Mouse (Mus musculus): ENCODE data around the gene Tmem100.

Tmem100 gene

GRCm38 (mm10) chr11:90029841-90030398 lies at the start of gene Tmem100:
Tmem100 (plus strand) TSS chr11:90030348.
- no peak for DNase-seq

GRCm38 (mm10) chr11:89982918-89983317 lies 47.2 kb upstream of the Tmem100 start:
- no peak for DNase-seq

GRCm38 (mm10) chr11:89984436-89984835 lies 45.7 kb upstream of the Tmem100 start:
- no peak for DNase-seq

DNA sequence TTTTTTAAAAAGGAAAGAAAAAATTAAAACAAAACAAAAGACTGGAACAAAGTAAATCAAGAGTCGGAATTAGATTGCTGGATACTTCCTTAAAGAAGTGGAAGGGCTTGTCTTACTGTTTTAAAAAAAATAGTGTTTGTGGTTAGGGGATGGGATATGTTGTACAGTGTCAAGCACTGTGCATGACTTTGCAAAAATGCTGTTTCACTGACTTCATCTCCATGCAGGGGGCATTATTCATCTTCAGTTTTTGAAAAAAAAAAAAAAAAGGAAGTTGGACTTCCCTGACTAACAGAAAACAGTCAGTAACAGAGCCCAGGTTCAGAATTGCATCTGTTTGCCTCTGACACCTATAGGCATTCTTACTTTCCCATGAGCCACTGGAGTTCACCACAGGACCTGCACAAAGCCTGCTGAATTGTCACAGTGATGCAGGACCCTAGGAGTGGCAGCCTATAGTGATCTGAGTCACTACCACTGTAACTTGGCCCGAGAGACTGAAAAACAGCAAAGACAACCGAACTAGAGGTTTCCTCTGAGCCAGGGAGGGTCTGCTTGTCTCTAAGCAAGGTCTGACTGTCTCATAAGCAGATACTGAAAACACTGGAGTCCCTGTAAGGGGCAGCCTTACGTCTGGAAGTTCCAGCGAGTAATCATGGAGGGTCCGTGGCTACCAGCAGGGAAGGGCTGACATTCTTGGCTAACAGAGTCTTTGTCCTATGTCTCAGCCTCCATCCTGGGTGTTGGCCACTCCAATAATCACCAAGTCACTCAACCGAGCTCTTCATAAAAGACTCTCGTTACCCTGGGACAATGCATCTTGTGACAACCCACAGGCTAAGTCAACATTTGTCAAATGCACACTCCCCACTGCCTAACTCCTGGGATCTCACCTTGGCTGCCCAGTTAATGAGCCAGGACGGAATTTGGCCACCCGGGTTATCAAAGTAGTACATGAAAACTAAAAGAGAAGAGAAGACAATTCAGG lies 44.7 kb upstream of the Tmem100 start:
- DNase-seq: no peak

DNA sequence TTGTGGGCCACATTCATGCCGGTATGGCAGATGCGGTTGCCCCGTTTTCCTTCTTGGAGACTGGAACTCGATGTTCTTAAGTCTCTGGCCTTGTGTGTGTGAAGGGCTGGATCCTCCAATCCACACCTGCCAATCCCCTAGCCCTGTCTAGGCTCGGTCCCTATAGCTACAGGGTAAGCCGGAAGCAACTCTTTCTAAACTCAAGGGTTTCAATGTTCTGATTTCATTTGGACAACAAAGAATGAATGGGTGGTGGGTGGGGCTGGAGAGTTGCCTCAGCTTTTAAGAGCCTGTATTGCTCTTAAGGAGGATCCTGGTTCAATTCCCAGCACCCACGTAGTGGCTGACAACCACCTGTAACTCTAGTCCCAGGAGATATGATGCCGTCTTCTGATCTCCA lies 43.6 kb upstream of the Tmem100 start:
- DNase-seq: no peak

DNA sequence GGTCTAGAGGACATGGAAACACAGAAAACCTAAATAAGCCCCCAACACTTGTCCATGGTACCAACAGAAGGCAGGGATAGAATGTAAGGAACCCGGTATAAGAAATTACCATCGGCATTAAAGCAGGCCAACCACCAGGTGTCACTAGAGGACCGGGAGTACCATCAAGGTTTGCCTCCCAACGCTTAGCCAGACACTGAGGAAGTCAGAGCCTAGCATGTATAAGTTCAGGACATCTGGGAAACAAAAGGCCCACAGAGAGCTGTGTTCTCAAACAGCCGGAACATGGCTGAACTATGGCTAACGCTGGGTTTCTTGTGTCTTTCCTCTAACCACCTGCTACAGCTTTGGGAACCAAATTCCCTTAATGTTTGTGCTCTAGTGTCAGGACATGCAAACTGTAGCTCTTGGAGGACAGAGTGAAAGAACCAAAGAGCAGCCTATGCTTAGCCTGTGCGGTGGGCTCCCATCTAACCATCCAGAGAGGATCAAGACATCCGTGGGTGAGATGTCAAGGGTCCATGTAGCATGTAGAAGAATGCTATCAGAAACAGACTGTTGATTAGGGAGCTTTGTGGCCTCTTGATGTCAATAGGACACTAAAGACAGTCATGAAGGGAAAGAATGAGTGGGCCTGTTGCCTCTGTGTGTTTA lies 41.1 kb upstream of the Tmem100 start:
- DNase-seq: peak; percentile 88 to 90

DNA sequence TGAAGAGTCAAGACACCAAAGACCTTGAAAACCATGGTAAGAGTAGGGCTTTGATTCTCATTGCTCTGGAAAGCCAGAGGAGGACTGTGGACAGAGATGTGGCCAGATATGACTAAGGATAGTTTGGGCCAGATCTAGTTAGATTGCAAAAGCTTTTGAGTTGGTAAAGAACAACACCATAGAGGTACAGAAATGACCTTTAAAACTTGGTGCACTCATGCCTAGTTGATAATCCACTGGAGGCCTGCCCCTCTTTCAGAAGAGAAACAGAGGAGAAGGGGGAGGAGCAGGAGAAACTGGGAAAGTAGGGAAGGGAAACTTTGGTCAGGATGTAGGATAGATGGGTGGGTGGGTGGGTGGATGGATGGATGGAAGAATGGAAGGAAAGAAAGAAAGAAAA lies 38.5 kb upstream of the Tmem100 start:
- DNase-seq: no peak

- DNase-seq: peak in 1 of 2 experiments; percentile 26
Observed at GRCm38 (mm10) chr11:89994706-89995105, 35.4 kb upstream of the Tmem100 start.

DNA sequence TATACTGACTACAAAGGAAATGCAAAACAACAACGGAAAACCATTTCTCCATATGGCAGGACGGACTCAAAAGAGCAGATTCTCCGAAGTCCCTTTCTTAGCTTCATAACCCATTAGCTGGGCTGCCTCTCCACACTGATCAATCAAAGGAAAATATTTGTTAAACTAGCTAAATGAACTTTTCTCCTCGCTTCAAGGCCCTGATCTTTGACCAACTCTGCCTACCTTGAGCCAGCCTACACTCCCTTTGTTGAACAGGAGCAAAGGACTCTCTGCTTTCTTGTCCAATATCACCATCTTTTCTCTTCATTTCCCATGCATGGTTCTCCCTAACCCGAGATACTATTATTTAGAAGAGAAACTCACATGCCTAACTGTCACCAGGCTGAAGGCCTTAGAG lies 34.6 kb upstream of the Tmem100 start:
- DNase-seq: no peak

GRCm38 (mm10) chr11:89996406-89996805 lies 33.7 kb upstream of the Tmem100 start:
- DNase-seq: no peak

- no peak for DNase-seq
Observed at GRCm38 (mm10) chr11:89996856-89997255, 33.3 kb upstream of the Tmem100 start.

- no peak for DNase-seq
Observed at GRCm38 (mm10) chr11:89998996-89999770, 31.0 kb upstream of the Tmem100 start.

DNA sequence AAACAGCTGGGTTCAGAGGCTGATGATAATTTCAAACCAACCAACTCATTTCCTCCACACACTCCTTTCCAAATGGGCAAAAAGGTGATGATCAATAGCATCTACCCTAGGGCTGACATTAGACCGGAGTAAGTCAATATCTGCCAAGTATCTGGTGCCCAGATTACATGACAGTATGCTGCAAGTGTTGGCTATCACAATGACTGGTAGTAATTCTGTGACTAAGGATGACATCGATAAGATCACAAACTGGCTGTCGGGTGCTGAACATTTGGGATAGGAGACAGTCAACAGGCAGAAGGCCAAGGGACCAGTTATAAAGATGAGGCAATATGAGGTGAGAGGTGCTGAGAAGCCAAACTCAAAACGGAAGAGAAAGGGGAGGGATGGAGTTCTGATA lies 29.5 kb upstream of the Tmem100 start:
- no peak for DNase-seq

DNA sequence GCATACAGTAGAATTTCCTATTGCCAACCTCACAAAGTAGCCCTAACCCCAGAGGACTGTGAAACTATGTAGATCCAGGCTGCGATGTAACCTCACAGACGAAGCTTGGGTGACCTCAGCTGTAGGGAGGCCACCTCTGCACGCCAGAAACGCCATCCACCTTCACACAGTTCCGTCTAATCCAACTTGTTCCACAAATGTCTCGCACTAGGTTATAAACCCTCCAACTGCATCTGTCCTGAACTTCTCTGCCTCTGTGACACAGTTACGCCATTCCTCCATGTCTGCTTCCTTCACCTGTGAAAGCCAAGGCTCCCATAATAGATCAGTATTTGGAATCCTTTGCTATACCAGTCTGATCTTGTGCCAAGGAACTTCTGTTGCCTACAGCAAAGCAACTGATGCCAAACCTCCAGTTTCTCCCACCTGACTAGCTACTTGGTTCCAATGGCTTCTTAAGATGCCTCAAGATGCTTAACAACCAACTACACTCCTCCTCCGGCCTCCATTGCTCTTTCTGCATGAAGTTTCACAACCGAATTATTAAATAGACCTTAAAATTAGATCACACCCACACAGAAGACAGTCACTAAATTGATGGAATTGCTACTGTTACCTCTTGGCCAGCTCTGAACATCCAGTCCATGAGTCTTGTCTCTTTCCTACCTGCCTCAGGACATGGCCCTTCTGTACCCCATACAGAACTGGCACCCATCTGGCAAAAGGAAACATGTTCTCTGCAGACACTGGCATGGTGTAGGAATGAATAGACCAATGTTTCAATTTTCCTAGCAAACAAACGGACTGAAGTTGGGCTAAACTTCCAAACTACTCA lies 28.5 kb upstream of the Tmem100 start:
- DNase-seq: no peak

DNA sequence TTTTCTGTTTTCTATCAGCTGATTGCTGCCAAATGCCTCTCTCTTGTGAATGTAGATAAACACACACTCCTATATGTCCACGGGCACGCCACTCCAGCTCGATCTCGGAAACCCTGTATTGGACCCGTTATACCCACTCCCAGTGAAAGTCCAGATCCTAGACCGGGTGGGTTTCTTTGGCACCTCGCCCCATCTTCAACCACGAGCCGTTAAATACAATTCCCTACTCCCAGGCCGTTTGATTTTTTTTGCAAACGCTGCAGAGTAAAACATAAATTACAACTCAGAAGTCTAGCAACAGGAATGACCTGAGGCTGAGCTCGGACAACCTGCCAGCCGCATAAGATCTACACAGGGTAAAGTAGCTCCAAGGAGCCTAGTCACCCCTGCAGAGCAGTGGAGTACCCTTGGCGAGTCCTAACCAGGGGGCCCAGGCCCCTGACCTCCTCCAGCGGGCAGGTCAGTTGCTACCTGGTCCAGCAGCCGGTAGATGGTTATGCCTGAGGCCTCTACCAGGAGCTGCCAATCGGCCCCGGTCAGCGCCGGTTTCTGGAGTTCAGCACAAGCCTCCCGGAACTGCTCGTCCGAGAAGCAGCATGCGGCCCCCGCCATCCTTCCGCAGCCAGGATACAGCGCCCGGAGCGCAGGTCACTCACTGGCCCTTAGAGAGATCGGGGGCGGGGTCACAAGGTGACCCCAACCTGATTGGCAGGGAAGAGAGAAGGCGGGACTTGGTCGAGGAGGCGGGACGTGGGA lies 27.7 kb upstream of the Tmem100 start, which contains the start of gene Pctp:
Gene Pctp, minus strand, starts transcription at position 664 of the 756 bp plus-strand sequence.
- peak; percentile 85 to 89 for DNase-seq

DNA sequence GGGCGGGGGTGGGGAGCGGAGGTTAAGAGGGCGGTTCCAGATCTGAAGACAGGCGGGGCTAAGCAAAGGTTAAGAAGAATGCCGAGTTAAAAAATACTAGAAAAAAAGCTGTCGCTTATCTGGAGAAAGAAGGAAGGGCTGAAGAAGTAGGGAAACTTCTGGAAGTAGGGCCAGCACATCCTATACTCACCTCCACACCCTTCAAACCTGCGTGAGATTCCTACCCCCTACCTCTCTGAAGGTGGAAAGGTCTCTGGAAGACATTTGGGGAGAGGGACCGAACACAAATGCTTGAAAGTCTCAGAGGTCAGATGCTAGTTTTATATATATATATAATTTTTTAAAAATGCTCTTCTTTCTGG lies 27.2 kb upstream of the Tmem100 start:
- no peak for DNase-seq

DNA sequence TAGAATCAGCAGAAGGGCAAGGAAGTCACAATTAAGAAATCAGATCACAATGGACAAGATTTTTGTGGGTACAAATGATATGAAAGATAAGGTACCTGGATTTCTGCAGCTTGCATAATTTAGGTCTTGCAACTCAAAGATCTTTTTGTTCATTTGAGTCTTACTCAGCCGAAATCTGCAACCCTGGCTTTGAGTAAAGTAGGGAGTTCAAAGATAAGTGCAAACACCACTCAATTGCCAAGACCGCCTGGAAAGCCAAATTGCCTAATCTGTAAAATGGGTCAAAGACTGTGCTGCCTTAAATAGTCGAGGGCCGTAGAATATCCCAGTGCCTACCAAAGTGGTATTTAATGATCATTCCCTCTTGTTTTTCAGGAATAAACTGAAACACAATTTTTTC lies 26.8 kb upstream of the Tmem100 start:
- no peak for DNase-seq

- no peak for DNase-seq
Observed at GRCm38 (mm10) chr11:90006111-90006510, 24.0 kb upstream of the Tmem100 start.

DNA sequence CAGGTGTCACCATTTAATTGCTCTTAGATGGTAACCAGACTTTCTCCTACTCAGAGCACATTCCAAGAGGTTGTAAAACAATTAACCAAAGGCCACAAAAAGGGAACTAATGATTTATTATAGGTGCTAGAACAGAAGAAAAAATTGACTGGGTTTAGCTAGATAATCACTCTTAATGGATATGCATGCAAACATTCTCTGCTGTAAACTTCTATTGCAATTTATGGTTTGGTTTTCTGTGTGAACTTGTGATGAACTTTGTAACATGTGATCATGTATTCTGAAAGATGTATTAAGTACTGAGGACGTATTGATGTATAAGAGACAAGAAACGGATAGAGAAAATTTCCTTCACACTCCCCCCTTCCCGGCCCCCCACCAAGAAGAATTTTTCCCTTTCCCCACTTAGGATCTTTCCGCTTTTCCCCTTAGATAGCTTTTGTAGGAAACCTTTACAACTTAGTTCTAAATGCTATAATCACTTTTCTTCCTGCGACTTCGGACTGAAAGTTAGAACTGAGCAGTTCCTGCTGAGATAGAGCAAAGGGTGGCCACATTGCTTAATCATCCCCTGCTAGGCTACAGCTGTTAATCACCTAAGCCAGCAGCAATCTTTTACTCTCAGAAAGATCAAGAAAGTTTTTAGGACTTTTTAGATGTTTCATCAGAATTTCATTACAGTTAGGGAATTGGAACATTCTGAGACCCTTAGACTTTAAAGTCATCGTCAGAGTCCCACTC lies 22.2 kb upstream of the Tmem100 start:
- DNase-seq: no peak

DNA sequence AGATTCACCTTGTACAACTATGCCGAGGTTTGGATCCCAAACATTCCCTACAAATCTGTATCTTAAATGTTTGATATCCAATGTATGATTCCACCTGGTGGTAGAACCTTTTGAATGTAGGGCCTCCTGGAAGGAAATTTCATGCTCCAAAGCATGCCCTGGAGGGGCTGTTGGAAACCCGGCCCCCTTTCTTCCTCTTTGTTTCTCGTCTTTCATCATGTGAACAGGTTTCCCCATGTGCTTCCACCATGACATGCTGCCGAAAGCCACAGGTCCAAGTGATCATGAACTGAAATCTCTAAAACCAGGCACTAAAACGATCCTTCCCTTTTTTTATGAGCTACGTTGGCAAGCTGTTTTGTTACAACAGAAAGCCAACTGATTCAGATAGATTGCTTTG lies 16.5 kb upstream of the Tmem100 start:
- DNase-seq: no peak
